Mouse (Mus musculus): ENCODE measurements around the gene Unc5b. TPM values are rescaled to one million over a fixed set of nuclear protein-coding genes. Genes with fewer than 3 reads are reported as not detected.

Unc5b gene
- polyA plus RNA-seq, 1 experiment from 2014 or later, result 1.7 TPM

DNA sequence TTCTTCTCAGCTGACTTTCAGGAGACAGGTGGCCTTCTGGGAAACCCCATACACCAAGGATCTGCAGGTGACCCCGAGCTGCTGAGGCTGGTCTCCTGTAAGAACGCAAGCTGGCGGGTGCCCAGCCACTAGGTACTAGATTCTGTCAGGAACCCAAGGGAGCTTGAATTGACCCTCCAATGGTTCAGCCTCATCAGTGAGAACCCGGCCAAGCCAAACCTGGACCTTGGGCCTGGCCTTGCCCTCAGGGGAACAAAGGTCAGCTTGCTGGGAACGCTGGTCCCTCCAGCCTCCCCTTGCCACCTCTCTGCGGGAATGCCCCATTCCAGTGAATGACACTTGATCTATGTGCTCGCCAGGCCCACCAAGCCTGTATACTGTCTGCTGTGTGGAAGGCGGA, 97.9 kb downstream of the Unc5b start:
- WGBS, result 79% methylated on average over 8 of the region's 8 CpGs
- Histone ChIP-seq H3K9ac (replicated peaks; ENCODE audit: low read depth, low read length) (no peak overlapping the region), H3K27me3 (ENCODE audit: control insufficient read depth, insufficient read depth, low read length) (no peaks in the 10 kb centered on the region)

DNA sequence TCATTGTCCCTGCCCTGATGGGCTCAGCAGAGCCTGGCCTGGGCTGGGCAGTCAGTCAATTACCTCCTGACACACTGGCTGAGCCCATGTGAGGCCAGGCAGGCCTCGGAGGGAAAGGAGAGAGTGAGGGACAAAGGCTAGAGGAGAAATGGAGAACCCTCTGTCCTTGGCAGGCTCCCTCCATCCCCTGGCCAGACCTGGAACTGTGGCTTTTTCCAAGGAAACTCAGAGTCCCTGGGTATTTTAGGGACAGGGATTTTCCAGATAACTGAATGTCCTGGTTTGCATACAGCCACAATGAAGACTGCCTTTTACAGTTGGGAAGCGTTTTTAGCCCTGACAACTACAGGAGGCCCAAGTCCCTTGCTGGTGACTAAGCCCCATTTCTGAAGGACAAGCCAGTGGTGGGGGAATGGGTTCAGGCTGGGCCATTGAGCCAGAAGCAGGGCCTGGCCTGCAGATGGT, 99.0 kb downstream of the Unc5b start:
- Histone ChIP-seq H3K4me3 (ENCODE audit: low read depth, low read length) (no peak overlapping the region), H3K27me3 (ENCODE audit: control insufficient read depth, insufficient read depth, low read length) (no peaks in the 10 kb centered on the region), H3K4me2 (ENCODE audit: low read depth, low read length) (no peak overlapping the region), H3K9me3 (ENCODE audit: control insufficient read depth, low read length) (no peaks in the 10 kb centered on the region), H3K27ac (ENCODE audit: low read depth, low read length) (peak overlapping the region; percentile 23; the same call in 1 of the 2 replicates), H3K4me1 (ENCODE audit: control insufficient read depth, insufficient read depth, low read length) (0 out of 2 replicates have a peak, but pooled peaks cover 3% of the 10 kb centered on the region), H3K36me3 (ENCODE audit: control insufficient read depth, insufficient read depth, low read length) (no peaks in the 10 kb centered on the region), H3K9ac (replicated peaks; ENCODE audit: low read depth, low read length) (no peak overlapping the region)
- WGBS, result 43% methylated on average over 2 of the region's 2 CpGs
- no peak for ATAC-seq (ENCODE audit: low read depth)

More for the DNA sequence above, 97.9 kb downstream of the Unc5b start:
- H3K4me3 ChIP-seq (ENCODE audit: low read depth, low read length), result no peak overlapping the region
- H3K4me1 ChIP-seq (ENCODE audit: control insufficient read depth, insufficient read depth, low read length), result 0 out of 2 replicates have a peak, but pooled peaks cover 3% of the 10 kb centered on the region
- no peaks in the 10 kb centered on the region for H3K36me3 ChIP-seq (ENCODE audit: control insufficient read depth, insufficient read depth, low read length)
- H3K9me3 ChIP-seq (ENCODE audit: control insufficient read depth, low read length), result no peaks in the 10 kb centered on the region
- H3K27ac ChIP-seq (ENCODE audit: low read depth, low read length), result no peak overlapping the region
- ATAC-seq (ENCODE audit: low read depth), result no peak
- H3K4me2 ChIP-seq (ENCODE audit: low read depth, low read length), result no peak overlapping the region

DNA sequence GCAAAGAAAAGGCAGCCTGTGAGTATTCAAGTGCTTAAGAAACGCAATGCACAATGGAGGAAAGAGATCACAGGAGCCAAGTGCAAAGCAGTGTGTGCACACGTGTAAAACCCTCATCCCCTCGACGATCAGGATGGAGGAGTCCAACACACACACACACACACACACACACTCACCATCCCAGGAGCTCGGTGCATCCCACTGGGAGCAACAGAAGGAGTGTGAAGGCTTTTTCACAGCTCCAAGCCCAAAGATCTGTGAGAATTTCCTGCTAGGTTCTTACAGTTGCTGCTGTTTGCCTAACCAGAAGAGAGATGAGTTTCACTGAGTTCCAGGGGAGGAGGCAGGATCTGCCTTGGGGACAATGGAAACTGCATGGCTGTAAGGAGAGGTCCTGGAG, 99.6 kb downstream of the Unc5b start:
- H3K27me3 ChIP-seq (ENCODE audit: control insufficient read depth, insufficient read depth, low read length), result no peaks in the 10 kb centered on the region
- H3K27ac ChIP-seq (ENCODE audit: low read depth, low read length), result peak overlapping the region; percentile 23; the same call in 1 of the 2 replicates
- WGBS, result 45% methylated on average over 5 of the region's 5 CpGs
- H3K36me3 ChIP-seq (ENCODE audit: control insufficient read depth, insufficient read depth, low read length), result no peaks in the 10 kb centered on the region
- no peak overlapping the region for H3K4me3 ChIP-seq (ENCODE audit: low read depth, low read length)
- no peaks in the 10 kb centered on the region for H3K9me3 ChIP-seq (ENCODE audit: control insufficient read depth, low read length)
- H3K4me1 ChIP-seq (ENCODE audit: control insufficient read depth, insufficient read depth, low read length), result 0 out of 2 replicates have a peak, but pooled peaks cover 3% of the 10 kb centered on the region
- no peak for ATAC-seq (ENCODE audit: low read depth)
- no peak overlapping the region for H3K9ac ChIP-seq (replicated peaks; ENCODE audit: low read depth, low read length)
- H3K4me2 ChIP-seq (ENCODE audit: low read depth, low read length), result no peak overlapping the region

DNA sequence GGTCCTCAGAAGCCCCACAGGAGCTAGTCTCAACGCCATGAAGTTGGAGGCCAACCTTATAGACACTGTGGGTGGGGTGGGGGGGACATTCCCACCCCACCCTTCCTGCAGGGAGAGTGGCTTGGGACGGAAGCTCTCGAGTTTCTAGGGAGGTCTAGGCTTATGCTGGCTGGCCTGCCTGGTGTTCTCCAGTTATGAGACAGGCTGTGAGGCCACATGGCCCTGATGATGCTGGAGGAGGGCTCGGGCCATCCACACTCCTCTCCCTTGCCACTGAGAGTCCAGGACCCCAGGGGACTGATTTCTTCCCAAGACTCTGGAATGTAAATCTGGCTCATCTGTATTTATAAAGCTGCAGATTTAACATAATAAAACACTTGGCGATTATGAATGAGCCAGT, 104.1 kb downstream of the Unc5b start:
- Histone ChIP-seq H3K36me3 (ENCODE audit: control insufficient read depth, insufficient read depth, low read length) (no peaks in the 10 kb centered on the region), H3K4me2 (ENCODE audit: low read depth, low read length) (no peak overlapping the region), H3K4me1 (ENCODE audit: control insufficient read depth, insufficient read depth, low read length) (0 out of 2 replicates have a peak, but pooled peaks cover 3% of the 10 kb centered on the region), H3K27me3 (ENCODE audit: control insufficient read depth, insufficient read depth, low read length) (no peaks in the 10 kb centered on the region), H3K9me3 (ENCODE audit: control insufficient read depth, low read length) (no peaks in the 10 kb centered on the region), H3K9ac (replicated peaks; ENCODE audit: low read depth, low read length) (no peak overlapping the region), H3K27ac (ENCODE audit: low read depth, low read length) (no peak overlapping the region), H3K4me3 (ENCODE audit: low read depth, low read length) (no peak overlapping the region)
- no peak for ATAC-seq (ENCODE audit: low read depth)
- 32% methylated on average over 5 of the region's 5 CpGs for WGBS

DNA sequence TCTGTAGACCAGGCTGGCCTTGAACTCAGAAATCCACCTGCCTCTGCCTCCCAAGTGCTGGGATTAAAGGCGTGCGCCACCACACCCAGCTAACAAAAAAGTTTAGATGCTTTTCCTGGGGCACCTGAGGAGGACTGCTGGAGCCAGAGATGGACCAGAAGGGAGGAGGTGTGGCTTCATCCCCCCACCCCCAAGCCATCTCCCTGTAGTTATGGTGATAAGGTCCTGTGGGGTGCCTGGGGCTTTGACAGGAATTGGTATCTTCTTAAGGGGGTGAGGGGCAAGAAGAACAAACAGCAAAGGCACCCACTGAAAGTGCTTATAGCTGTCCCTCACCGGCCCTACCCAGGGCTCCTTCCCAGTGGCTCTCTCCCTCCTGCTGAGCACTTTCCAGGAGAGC, 104.5 kb downstream of the Unc5b start:
- H3K36me3 ChIP-seq (ENCODE audit: control insufficient read depth, insufficient read depth, low read length), result no peaks in the 10 kb centered on the region
- H3K27me3 ChIP-seq (ENCODE audit: control insufficient read depth, insufficient read depth, low read length), result no peaks in the 10 kb centered on the region
- H3K27ac ChIP-seq (ENCODE audit: low read depth, low read length), result no peak overlapping the region
- 81% methylated on average over 3 of the region's 3 CpGs for WGBS
- no peak for ATAC-seq (ENCODE audit: low read depth)
- H3K9ac ChIP-seq (replicated peaks; ENCODE audit: low read depth, low read length), result no peak overlapping the region
- no peaks in the 10 kb centered on the region for H3K4me1 ChIP-seq (ENCODE audit: control insufficient read depth, insufficient read depth, low read length)
- no peaks in the 10 kb centered on the region for H3K9me3 ChIP-seq (ENCODE audit: control insufficient read depth, low read length)
- H3K4me2 ChIP-seq (ENCODE audit: low read depth, low read length), result no peak overlapping the region
- no peak overlapping the region for H3K4me3 ChIP-seq (ENCODE audit: low read depth, low read length)

DNA sequence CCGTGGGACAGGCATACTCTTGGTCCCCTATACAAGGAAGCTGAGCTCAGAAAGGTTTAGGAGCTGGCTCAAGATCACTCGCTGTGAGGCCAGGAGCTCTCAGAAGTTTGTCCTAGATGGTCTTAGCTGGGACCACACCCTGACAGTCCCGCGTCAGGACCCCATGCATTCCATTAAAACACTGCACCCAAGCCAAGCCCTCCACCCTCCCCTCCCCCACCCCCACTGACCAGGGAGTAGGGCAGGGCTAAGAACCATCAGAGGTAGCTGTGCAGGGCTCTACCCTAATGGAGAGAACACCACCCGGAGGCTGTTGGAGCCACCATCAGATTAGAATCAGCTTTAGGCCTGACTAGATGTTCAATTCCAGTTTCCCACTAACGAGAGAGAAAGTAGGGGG, 106.9 kb downstream of the Unc5b start:
- H3K9ac ChIP-seq (replicated peaks; ENCODE audit: low read depth, low read length), result no peak overlapping the region
- H3K27me3 ChIP-seq (ENCODE audit: control insufficient read depth, insufficient read depth, low read length), result no peaks in the 10 kb centered on the region
- no peak for ATAC-seq (ENCODE audit: low read depth)
- H3K9me3 ChIP-seq (ENCODE audit: control insufficient read depth, low read length), result no peaks in the 10 kb centered on the region
- no peak overlapping the region for H3K4me2 ChIP-seq (ENCODE audit: low read depth, low read length)
- no peaks in the 10 kb centered on the region for H3K36me3 ChIP-seq (ENCODE audit: control insufficient read depth, insufficient read depth, low read length)
- peaks cover 4% of the 10 kb centered on the region; the same call in 1 of the 2 replicates for H3K4me1 ChIP-seq (ENCODE audit: control insufficient read depth, insufficient read depth, low read length)
- H3K4me3 ChIP-seq (ENCODE audit: low read depth, low read length), result no peak overlapping the region
- H3K27ac ChIP-seq (ENCODE audit: low read depth, low read length), result no peak overlapping the region
- 85% methylated on average over 6 of the region's 6 CpGs for WGBS

DNA sequence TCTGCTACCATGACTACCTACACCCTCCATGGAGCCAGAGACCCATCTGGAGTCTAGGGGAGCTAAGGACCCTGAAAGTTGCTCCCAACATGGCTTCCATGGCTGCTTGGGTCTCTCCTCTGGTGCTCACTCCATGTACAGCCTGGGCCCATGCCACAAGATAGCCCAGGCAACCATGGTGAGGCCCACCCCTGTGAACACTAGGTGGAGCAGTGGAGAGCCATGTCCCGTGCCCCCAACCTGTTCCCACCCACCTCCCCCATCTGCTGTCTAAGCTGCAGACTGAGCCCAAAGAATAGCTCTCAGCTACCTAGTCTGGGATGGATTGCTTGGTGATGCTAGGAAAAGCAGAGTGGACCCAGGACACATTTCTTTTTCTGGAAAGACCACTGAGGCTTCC, 108.0 kb downstream of the Unc5b start:
- Histone ChIP-seq H3K4me1 (ENCODE audit: control insufficient read depth, insufficient read depth, low read length) (peaks cover 4% of the 10 kb centered on the region; the same call in 1 of the 2 replicates), H3K4me3 (ENCODE audit: low read depth, low read length) (no peak overlapping the region)

DNA sequence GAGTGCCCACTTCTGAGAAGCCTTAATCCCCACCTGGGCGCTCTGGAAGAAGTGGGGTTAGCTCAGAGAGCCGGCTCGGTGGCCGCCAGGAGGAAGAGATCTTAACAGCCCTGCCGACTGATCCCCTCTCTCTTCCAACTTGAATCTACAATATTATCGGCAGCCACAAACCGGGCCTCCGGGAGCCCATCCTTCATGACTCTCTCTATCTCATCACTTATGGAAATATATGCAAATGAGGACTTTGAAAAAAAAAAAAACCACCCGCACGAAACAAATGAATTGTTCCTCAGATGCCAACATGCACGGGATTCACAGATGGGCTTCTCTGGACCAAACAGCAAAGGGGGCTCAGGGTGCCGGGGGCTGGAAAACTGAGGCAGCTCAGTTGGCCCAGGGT, 109.7 kb downstream of the Unc5b start:
- WGBS, result 37% methylated on average over 12 of the region's 12 CpGs
- ATAC-seq (ENCODE audit: low read depth), result no peak
- Histone ChIP-seq H3K27me3 (ENCODE audit: control insufficient read depth, insufficient read depth, low read length) (no peaks in the 10 kb centered on the region), H3K27ac (ENCODE audit: low read depth, low read length) (no peak overlapping the region; the same call in 1 of the 2 replicates), H3K4me1 (ENCODE audit: control insufficient read depth, insufficient read depth, low read length) (peaks cover 4% of the 10 kb centered on the region; the same call in 1 of the 2 replicates), H3K9me3 (ENCODE audit: control insufficient read depth, low read length) (no peaks in the 10 kb centered on the region), H3K9ac (replicated peaks; ENCODE audit: low read depth, low read length) (no peak overlapping the region), H3K4me3 (ENCODE audit: low read depth, low read length) (no peak overlapping the region), H3K36me3 (ENCODE audit: control insufficient read depth, insufficient read depth, low read length) (no peaks in the 10 kb centered on the region), H3K4me2 (ENCODE audit: low read depth, low read length) (no peak overlapping the region)

More for the DNA sequence above, 108.0 kb downstream of the Unc5b start:
- Histone ChIP-seq H3K9ac (replicated peaks; ENCODE audit: low read depth, low read length) (no peak overlapping the region), H3K27me3 (ENCODE audit: control insufficient read depth, insufficient read depth, low read length) (no peaks in the 10 kb centered on the region), H3K36me3 (ENCODE audit: control insufficient read depth, insufficient read depth, low read length) (no peaks in the 10 kb centered on the region), H3K9me3 (ENCODE audit: control insufficient read depth, low read length) (no peaks in the 10 kb centered on the region), H3K27ac (ENCODE audit: low read depth, low read length) (no peak overlapping the region), H3K4me2 (ENCODE audit: low read depth, low read length) (no peak overlapping the region)
- 63% methylated on average over 1 of the region's 1 CpGs for WGBS
- ATAC-seq (ENCODE audit: low read depth), result no peak

DNA sequence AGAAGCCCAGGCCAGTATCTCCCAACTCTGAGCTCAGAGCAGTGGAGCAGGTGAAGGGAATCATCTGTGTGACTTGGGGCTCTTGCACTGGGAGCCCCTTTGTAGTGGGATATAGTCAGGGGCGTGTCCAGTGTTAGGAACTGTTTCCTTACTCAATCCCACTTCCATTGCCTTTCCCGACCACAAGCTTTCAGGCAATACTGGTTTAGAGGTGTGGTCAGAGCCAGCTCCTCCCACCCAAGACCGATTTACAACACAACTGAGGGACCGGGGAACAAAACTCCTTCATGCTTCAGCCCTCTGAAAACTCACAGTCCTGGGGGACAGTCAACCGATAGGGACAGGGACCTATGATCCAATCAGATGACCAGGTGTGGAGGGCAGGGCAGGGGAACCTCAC, 110.9 kb downstream of the Unc5b start:
- H3K9ac ChIP-seq (replicated peaks; ENCODE audit: low read depth, low read length), result no peak overlapping the region
- H3K27ac ChIP-seq (ENCODE audit: low read depth, low read length), result no peak overlapping the region
- H3K4me1 ChIP-seq (ENCODE audit: control insufficient read depth, insufficient read depth, low read length), result peaks cover 4% of the 10 kb centered on the region; the same call in 1 of the 2 replicates
- no peaks in the 10 kb centered on the region; the same call in 1 of the 2 replicates for H3K9me3 ChIP-seq (ENCODE audit: control insufficient read depth, low read length)
- no peak overlapping the region for H3K4me3 ChIP-seq (ENCODE audit: low read depth, low read length)
- no peak overlapping the region for H3K4me2 ChIP-seq (ENCODE audit: low read depth, low read length)
- H3K36me3 ChIP-seq (ENCODE audit: control insufficient read depth, insufficient read depth, low read length), result peaks cover 7% of the 10 kb centered on the region
- ATAC-seq (ENCODE audit: low read depth), result no peak
- H3K27me3 ChIP-seq (ENCODE audit: control insufficient read depth, insufficient read depth, low read length), result no peaks in the 10 kb centered on the region
- 80% methylated on average over 5 of the region's 5 CpGs for WGBS
